Mouse (Mus musculus): Measurements from ENCODE around the gene Iba57.
"Not testable (repeated sequence)": the region's sequence is repeated elsewhere in the genome, so short reads cannot be mapped to it uniquely, and the experiment has no call there.

The Iba57 gene

GRCm38 (mm10) chr11:59163255-59164236, at the start of gene Iba57:
Gene Iba57 (minus strand): TSS chr11:59163739.
- in situ Hi-C loops (cut with MboI; ENCODE audit: low sequenced_read_pairs): no loop called here

GRCm38 (mm10) chr11:59212892-59213494, 49.5 kb upstream of the Iba57 start:
- in situ Hi-C loops (cut with MboI; ENCODE audit: low sequenced_read_pairs): no loop called here

GRCm38 (mm10) chr11:59212320-59212719, 48.8 kb upstream of the Iba57 start:
- in situ Hi-C loops (cut with MboI; ENCODE audit: low sequenced_read_pairs): not testable (repeated sequence)

GRCm38 (mm10) chr11:59211561-59211960, 48.0 kb upstream of the Iba57 start:
- in situ Hi-C loops (cut with MboI; ENCODE audit: low sequenced_read_pairs): not testable (repeated sequence)

- in situ Hi-C loops (cut with MboI; ENCODE audit: low sequenced_read_pairs): no loop called here
These were observed 46.5 kb upstream of the Iba57 start for GRCm38 (mm10) chr11:59210020-59210419.

GRCm38 (mm10) chr11:59209580-59209979, 46.0 kb upstream of the Iba57 start:
- in situ Hi-C loops (cut with MboI; ENCODE audit: low sequenced_read_pairs): no loop called here

- in situ Hi-C loops (cut with MboI; ENCODE audit: low sequenced_read_pairs): no loop called here
These were observed 45.5 kb upstream of the Iba57 start for GRCm38 (mm10) chr11:59209003-59209441.

GRCm38 (mm10) chr11:59208153-59208831, 44.8 kb upstream of the Iba57 start, which contains the start of gene 2310033P09Rik:
Gene 2310033P09Rik (plus strand): TSS chr11:59208321.
- in situ Hi-C loops (cut with MboI; ENCODE audit: low sequenced_read_pairs): no loop called here

GRCm38 (mm10) chr11:59202081-59202995, 38.8 kb upstream of the Iba57 start, which contains the start of gene Mrpl55:
Gene Mrpl55 (plus strand): TSS chr11:59202486.
- in situ Hi-C loops (cut with MboI; ENCODE audit: low sequenced_read_pairs): no loop called here

- in situ Hi-C loops (cut with MboI; ENCODE audit: low sequenced_read_pairs): no loop called here
These were observed 37.9 kb upstream of the Iba57 start for GRCm38 (mm10) chr11:59201216-59202002.

- in situ Hi-C loops (cut with MboI; ENCODE audit: low sequenced_read_pairs): no loop called here
These were observed 32.7 kb upstream of the Iba57 start for GRCm38 (mm10) chr11:59196230-59196629.

- in situ Hi-C loops (cut with MboI; ENCODE audit: low sequenced_read_pairs): no loop called here
These were observed 28.5 kb upstream of the Iba57 start, which contains the start of gene Guk1 for GRCm38 (mm10) chr11:59192059-59192386. Gene Guk1 (minus strand): TSS chr11:59192212.

- in situ Hi-C loops (cut with MboI; ENCODE audit: low sequenced_read_pairs): no loop called here
These were observed 27.9 kb upstream of the Iba57 start for GRCm38 (mm10) chr11:59191231-59192058.

- in situ Hi-C loops (cut with MboI; ENCODE audit: low sequenced_read_pairs): no loop called here
These were observed 24.2 kb upstream of the Iba57 start for GRCm38 (mm10) chr11:59187706-59188105.

GRCm38 (mm10) chr11:59185490-59185889, 22.0 kb upstream of the Iba57 start:
- in situ Hi-C loops (cut with MboI; ENCODE audit: low sequenced_read_pairs): no loop called here

- in situ Hi-C loops (cut with MboI; ENCODE audit: low sequenced_read_pairs): no loop called here
These were observed 20.3 kb upstream of the Iba57 start for GRCm38 (mm10) chr11:59183821-59184220.

GRCm38 (mm10) chr11:59182864-59183331, 19.4 kb upstream of the Iba57 start, which contains the start of gene Gjc2:
Gene Gjc2 (minus strand): TSS chr11:59183213.
- in situ Hi-C loops (cut with MboI; ENCODE audit: low sequenced_read_pairs): no loop called here

GRCm38 (mm10) chr11:59176921-59177320, 13.4 kb upstream of the Iba57 start:
- in situ Hi-C loops (cut with MboI; ENCODE audit: low sequenced_read_pairs): no loop called here
